Mouse (Mus musculus) lung, embryonic 16.5 days (tissue): Measurements from ENCODE around the gene Agk. TPM values are rescaled to one million over a fixed set of nuclear protein-coding genes. Genes with fewer than 3 reads are reported as not detected.

Source experiments
- ATAC-seq: fragments of 200-750 bp; cut with Nextera tagmentation; 2 replicates; pipeline ENCODE4 v1.8.0; 2017; ENCODE audit warnings: low read depth, mild to moderate bottlenecking, moderate library complexity
- H3K27ac ChIP-seq: fragments of 300-500 bp; sonication (generic); 2 replicates; pipeline ENCODE4 v1.5.1; 2014; ENCODE audit warnings: mild to moderate bottlenecking, control low read depth, low read length
- H3K27me3 ChIP-seq: fragments of 300-500 bp; sonication (generic); 2 replicates; pipeline ENCODE4 v1.6.1; 2014; ENCODE audit warnings: low read depth, low read length, mixed read lengths; ENCODE audit not compliant: control insufficient read depth, insufficient read depth
- H3K36me3 ChIP-seq: fragments of 300-500 bp; sonication (generic); 2 replicates; pipeline ENCODE4 v1.6.1; 2014; ENCODE audit warnings: low read length; ENCODE audit not compliant: control insufficient read depth, insufficient read depth
- H3K4me1 ChIP-seq: fragments of 300-500 bp; sonication (generic); replicated peaks from 2 replicates; pipeline ENCODE4 v1.6.1; 2014; ENCODE audit warnings: low read length, mixed read lengths; ENCODE audit not compliant: control insufficient read depth, insufficient read depth
- H3K4me2 ChIP-seq: fragments of 300-500 bp; sonication (generic); 2 replicates; pipeline ENCODE4 v1.6.1; 2014; ENCODE audit warnings: low read depth, low read length, control low read depth
- H3K4me3 ChIP-seq: fragments of 300-500 bp; sonication (generic); 2 replicates; pipeline ENCODE4 v1.5.1; 2014; ENCODE audit warnings: mild to moderate bottlenecking, low read length, control low read depth
- H3K9ac ChIP-seq: fragments of 300-500 bp; sonication (generic); 2 replicates; pipeline ENCODE4 v1.6.1; 2014; ENCODE audit warnings: low read length, control low read depth
- H3K9me3 ChIP-seq: fragments of 300-500 bp; sonication (generic); 2 replicates; pipeline ENCODE4 v1.6.1; 2016; ENCODE audit warnings: low read length; ENCODE audit not compliant: control insufficient read depth
- WGBS: fragments of 180-500 bp; shearing (Covaris S2); extraction: QIAGEN DNeasy Blood & Tissue Kit; methylation state at CpG from one replicate; pipeline ENCODE4 v1.1.7; 2014; 5-methylcytosine and 5-hydroxymethylcytosine counted together
- polyA plus RNA-seq: library from polyadenylated mRNA; unstranded; fragments of >200 nt; fragmentation: Nextera tagmentation; extraction: Ambion mirVana; gene quantifications from 2 replicates; pipeline ENCODE4 v1.2.1, GENCODE M21; 2015

Gene Agk
- 38.3 and 41.1 TPM in 2 replicates for polyA plus RNA-seq

- ATAC-seq = peak; percentile 97
- H3K36me3 ChIP-seq = no peaks in the 10 kb centered on the region
- WGBS = 2% methylated on average over 52 of the region's 52 CpGs
- H3K4me1 ChIP-seq = no peaks in the 10 kb centered on the region
- H3K4me2 ChIP-seq = peak within 1 kb of the TSS; percentile 74
- H3K9me3 ChIP-seq = no peaks in the 10 kb centered on the region
- peak within 1 kb of the TSS; percentile 84 for H3K4me3 ChIP-seq
- peak within 1 kb of the TSS; percentile 90 for H3K27ac ChIP-seq
- no peaks in the 10 kb centered on the region for H3K27me3 ChIP-seq
- peak within 1 kb of the TSS; percentile 94 for H3K9ac ChIP-seq
Measured at GRCm38 (mm10) chr6:40324897-40325841, at the start of gene Agk. Gene Agk (plus strand): TSS chr6:40325172.

DNA sequence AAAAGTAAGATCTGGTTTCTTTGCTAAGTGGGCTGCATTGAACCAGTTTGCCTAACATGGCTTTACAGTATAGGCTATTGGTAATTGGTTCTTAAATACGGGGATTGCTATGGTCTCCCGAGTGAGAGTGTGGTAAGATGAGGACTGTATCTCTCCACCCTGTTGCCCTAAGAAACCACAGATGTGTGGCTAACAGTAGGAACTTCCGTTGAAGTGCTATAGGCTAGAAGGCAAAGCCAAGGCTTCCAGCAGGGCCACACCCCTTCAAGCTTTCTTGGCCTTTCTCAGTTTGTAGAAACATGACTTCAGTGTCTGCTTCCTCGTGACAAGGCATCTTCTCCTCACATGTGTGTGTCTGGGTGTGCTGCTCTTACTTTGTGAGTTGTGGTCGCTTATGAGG, 24.3 kb upstream of the Agk start:
- WGBS = 62% methylated on average over 5 of the region's 5 CpGs

DNA sequence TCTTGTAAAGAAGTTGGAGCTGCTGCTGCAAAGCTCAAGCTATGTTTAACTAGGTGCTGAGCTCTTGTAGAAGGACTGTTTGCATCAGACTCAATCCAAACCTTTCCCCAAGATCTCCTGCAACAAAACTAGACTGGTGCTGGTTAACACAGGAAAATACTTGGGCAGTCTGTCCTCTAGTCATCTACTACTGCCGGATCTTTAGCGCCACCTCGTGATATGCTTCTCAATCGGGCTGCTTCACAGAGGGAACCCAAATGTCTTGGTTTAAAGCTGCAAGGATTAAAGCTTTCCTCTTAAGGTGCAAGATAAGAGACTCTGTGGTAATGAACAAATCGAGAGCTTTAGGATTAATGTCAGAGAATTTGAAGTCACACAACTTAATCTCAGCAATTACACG, 21.6 kb upstream of the Agk start:
- no peaks in the 10 kb centered on the region for H3K4me1 ChIP-seq
- H3K36me3 ChIP-seq = no peaks in the 10 kb centered on the region
- H3K27me3 ChIP-seq = no peaks in the 10 kb centered on the region
- no peak for ATAC-seq
- WGBS = 10% methylated on average over 6 of the region's 6 CpGs
- H3K9ac ChIP-seq = no peak overlapping the region
- H3K4me3 ChIP-seq = no peak overlapping the region
- H3K4me2 ChIP-seq = no peak overlapping the region
- H3K9me3 ChIP-seq = no peaks in the 10 kb centered on the region
- H3K27ac ChIP-seq = no peak overlapping the region

More for the DNA sequence above, 24.3 kb upstream of the Agk start:
- Histone ChIP-seq H3K4me1 (no peaks in the 10 kb centered on the region), H3K27me3 (no peaks in the 10 kb centered on the region), H3K9me3 (no peaks in the 10 kb centered on the region), H3K4me2 (no peak overlapping the region), H3K36me3 (no peaks in the 10 kb centered on the region), H3K9ac (no peak overlapping the region), H3K4me3 (no peak overlapping the region), H3K27ac (no peak overlapping the region)
- no peak for ATAC-seq

GRCm38 (mm10) chr6:40304972-40305371, 20.0 kb upstream of the Agk start:
- H3K4me2 ChIP-seq = no peak overlapping the region
- no peak for ATAC-seq
- H3K9me3 ChIP-seq = no peaks in the 10 kb centered on the region
- no peak overlapping the region for H3K4me3 ChIP-seq
- no peak overlapping the region for H3K9ac ChIP-seq
- no peaks in the 10 kb centered on the region for H3K27me3 ChIP-seq
- no peak overlapping the region for H3K27ac ChIP-seq
- no peaks in the 10 kb centered on the region for H3K4me1 ChIP-seq
- H3K36me3 ChIP-seq = no peaks in the 10 kb centered on the region

DNA sequence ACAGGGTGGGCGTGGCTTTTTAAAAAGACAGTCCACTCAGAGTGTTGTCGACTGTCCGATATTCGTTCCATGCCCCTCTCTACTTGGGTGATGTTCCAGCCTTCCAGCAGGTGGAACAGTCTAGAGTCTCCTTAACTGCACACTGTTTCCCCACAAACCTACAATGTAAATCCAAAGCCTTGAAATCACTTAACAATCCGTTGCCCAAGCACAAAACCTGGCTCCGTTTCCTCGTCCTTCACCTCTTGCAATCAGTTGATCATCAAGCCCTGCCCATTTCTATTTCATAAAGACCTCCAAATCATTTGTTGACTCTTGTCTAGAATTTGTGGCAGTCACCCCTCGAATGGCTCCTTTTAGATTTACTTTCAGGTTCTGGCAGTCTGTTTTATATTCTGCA, 1.4 kb downstream of the Agk start:
- no peak for ATAC-seq
- H3K4me1 ChIP-seq = no peaks in the 10 kb centered on the region
- no peaks in the 10 kb centered on the region; the same call in 1 of the 2 replicates for H3K36me3 ChIP-seq
- no peak overlapping the region for H3K27ac ChIP-seq
- no peaks in the 10 kb centered on the region for H3K27me3 ChIP-seq
- peak overlapping the region; percentile 74 for H3K4me2 ChIP-seq
- WGBS = 81% methylated on average over 8 of the region's 8 CpGs
- H3K9ac ChIP-seq = no peak overlapping the region
- 0 out of 2 replicates have a peak overlapping the region, but pooled peaks have one; percentile 84 for H3K4me3 ChIP-seq
- H3K9me3 ChIP-seq = no peaks in the 10 kb centered on the region

DNA sequence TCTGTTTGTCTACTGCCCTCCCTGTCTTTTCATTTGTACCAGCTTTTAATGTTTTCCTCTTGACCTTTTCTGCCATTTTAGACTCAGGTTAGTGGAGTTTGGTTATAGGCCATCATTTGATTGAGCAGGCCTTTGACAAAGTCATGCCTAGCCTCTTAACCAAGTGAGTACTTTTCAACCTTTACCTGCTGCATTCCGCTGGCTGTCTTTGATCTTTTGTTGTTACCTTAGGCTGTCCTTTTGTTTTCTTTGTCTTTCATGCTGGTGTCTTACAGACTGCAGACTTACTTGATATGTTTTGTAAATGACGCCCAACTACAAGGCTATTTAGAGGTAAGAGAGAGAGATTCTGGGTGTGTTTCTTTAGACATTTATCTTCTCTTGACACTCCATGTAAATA, 8.5 kb downstream of the Agk start:
- ATAC-seq = no peak
- 51% methylated on average over 2 of the region's 2 CpGs for WGBS

GRCm38 (mm10) chr6:40336735-40337731, 12.1 kb downstream of the Agk start:
- 85% methylated on average over 6 of the region's 6 CpGs for WGBS
- Histone ChIP-seq H3K9ac (no peak overlapping the region), H3K4me1 (no peaks in the 10 kb centered on the region), H3K9me3 (no peaks in the 10 kb centered on the region), H3K4me3 (no peak overlapping the region), H3K27me3 (no peaks in the 10 kb centered on the region), H3K36me3 (peaks cover 14% of the 10 kb centered on the region), H3K27ac (no peak overlapping the region), H3K4me2 (no peak overlapping the region)
- ATAC-seq = no peak

More for the DNA sequence above, 8.5 kb downstream of the Agk start:
- Histone ChIP-seq H3K27ac (no peak overlapping the region), H3K4me3 (no peak overlapping the region), H3K36me3 (peaks cover 8% of the 10 kb centered on the region), H3K4me2 (no peak overlapping the region), H3K4me1 (no peaks in the 10 kb centered on the region), H3K27me3 (no peaks in the 10 kb centered on the region), H3K9ac (no peak overlapping the region), H3K9me3 (no peaks in the 10 kb centered on the region)

DNA sequence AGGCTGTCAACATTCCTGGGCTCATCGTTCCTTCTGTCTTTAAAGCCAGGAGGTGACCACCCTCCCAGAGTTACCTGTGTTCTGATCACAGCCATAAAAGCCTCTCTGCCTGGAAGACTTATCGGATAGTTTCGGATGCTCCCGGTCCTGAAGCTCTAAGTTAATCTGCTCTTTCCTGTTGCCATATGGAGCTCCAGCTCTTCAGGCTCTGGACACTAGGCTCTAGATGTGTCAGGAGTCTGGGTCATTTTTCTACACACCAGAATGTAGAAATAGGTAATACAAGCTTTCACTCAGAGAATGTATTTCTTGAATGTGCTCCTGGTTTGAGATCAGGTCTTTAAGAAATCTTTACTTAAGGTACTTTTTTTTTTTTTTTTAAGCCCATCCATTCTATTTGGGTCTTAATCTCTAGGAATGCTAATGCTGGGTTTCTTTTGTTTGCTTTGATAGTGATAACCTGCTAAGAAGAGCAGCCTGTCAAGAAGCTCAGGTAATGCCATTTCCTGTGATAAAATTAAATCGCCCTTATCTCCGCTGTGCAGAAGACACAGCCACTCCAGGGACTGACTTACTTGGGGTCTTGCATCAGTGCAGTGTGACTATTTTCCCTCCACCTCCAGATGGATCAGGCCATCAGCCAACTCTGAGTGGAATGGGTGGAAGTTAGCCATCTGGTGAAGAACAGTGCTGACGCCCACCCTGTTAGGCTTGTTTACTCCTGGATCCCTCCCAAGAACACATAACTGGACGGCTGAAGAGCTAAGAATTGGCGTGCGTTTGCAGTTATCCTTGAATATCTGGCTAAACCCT, 22.2 kb downstream of the Agk start:
- H3K4me1 ChIP-seq = 0 out of 2 replicates have a peak, but pooled peaks cover 3% of the 10 kb centered on the region
- no peaks in the 10 kb centered on the region for H3K9me3 ChIP-seq
- no peaks in the 10 kb centered on the region for H3K36me3 ChIP-seq
- peak; percentile 96 for ATAC-seq
- H3K4me2 ChIP-seq = no peak overlapping the region
- H3K27ac ChIP-seq = no peak overlapping the region
- no peak overlapping the region for H3K9ac ChIP-seq
- no peaks in the 10 kb centered on the region for H3K27me3 ChIP-seq
- WGBS = 46% methylated on average over 10 of the region's 10 CpGs
- no peak overlapping the region for H3K4me3 ChIP-seq
